Mouse (Mus musculus) kidney, postnatal 10 days (tissue): ENCODE results near the gene Mettl14.

Source experiments
- DNase-seq: peaks from one replicate; pipeline ENCODE4 v3.0.0; 2021; ENCODE audit warnings: mixed read lengths

Gene Mettl14

DNA sequence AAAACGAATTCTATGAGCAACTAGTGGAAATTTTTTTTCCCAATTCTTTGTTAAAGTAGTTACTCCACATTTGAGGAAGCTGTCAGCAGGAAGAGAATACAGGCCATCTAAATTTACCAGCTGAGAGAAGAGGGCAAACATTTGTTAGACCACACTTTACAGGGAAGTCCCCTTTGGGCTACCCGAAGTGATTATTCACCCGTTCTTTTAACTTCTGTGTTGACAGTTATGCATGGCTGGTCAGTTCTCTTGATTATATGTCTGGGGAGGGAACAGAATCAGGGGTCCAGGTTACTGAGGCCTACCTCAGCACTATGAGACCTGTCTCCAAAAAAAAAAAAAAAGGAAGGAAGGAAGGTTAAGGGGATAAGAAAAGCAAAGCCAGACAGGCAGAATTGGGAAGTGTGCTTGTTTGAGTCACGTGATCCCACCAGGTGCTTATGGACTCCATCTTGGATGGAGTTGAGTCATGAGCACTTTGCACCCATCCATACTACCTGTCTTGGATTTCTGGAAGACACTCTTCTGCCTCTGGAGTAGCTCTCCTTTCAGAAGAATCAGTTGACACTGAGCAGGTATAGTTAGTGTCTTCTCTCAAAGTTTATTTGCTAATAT, 29.4 kb downstream of the Mettl14 start:
- DNase-seq = no peak

DNA sequence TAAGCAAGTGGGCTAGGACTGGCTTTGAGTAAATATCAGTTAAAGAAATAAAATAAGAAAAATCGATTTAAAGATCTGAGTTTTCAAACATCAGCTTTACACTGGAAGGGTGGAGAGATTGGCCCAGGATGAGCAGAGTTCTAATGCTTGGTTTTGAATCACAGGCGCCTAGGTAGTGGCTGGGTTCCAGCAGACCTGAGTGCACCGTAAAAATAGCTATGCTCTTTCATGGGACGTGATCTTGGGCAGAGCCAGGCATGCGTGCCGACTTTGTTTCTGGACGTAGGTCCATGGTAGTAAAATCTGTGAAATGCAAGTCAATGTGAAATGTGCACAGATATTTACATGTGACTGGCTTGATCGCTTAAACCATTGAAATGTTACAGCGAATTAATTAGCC, 31.5 kb downstream of the Mettl14 start:
- DNase-seq = no peak

DNA sequence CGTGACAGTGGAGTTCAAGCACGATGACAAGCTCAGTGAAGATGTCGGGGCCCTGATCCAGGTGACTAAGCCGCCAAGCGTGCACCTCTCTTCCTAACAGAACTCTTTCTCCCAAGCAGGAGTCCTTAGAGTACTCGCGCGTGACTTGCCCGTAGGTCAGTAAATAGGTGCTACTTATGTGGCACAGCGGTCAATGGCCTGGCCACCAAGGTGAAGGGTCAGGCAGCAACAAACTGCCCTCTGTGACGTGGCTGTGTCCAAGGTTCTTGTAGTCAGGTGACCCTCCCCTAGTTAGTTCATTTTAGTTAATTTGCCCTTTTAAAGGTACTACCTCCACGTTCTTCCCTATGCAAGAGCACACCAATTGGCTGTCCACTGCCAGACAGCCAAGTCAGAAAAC, 32.2 kb downstream of the Mettl14 start:
- DNase-seq = no peak

DNA sequence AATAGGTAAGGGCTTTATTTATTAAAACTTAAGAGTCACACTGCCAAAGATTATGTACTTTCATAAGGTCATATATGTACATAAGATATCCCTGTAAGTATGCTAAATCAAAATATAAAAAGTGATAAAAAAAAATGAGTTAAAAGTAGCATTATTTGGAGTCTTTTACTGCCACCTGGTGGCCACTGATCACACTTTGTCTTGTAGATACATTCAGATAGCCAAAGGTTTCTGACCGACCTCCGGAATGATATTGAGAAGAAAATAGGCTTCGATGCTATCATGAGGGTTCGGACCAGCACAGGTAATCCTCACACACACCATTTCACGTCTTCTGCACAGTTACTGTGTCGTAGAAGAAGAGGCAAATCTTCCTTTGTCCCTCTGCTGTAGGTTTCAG, 32.7 kb downstream of the Mettl14 start:
- peak; percentile 74 for DNase-seq

DNA sequence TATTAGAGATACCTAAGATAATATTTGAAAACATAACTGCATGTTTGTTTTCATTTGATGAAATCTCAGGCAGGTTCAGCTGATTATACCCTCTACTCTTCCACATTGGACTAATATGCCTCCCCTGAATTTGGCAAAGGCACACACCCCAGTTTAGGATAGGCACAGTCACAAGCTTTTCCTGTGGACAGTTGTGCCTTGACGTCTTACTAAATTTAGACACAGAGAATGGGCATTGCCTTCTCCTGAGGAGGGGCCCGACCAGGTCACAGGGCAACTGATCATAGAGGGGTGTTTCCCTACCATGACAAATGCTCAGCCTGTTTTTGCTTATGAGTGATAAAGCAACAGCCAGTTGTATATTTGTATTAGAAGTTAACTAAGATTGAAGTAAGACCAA, 34.4 kb downstream of the Mettl14 start:
- DNase-seq = no peak

DNA sequence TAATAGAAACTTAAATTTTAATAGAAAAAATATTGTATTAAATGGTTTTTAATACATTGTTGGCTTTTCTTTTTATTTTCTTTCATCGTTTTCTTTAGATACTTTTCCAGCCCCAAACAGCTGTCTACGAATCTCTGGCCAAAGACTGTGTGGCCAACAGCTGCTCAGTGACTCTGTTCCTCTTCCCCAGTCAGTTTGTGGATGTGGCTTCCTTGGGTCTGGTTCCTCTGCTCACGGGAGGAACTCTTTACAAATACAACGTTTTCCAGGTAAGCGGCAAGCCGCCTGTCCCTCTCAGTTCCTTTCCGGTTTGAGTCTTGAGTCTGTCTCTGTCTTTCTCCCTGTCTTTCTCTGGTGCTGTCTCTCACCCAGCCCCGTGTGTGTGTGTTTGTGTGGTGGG, 35.3 kb downstream of the Mettl14 start:
- no peak for DNase-seq

DNA sequence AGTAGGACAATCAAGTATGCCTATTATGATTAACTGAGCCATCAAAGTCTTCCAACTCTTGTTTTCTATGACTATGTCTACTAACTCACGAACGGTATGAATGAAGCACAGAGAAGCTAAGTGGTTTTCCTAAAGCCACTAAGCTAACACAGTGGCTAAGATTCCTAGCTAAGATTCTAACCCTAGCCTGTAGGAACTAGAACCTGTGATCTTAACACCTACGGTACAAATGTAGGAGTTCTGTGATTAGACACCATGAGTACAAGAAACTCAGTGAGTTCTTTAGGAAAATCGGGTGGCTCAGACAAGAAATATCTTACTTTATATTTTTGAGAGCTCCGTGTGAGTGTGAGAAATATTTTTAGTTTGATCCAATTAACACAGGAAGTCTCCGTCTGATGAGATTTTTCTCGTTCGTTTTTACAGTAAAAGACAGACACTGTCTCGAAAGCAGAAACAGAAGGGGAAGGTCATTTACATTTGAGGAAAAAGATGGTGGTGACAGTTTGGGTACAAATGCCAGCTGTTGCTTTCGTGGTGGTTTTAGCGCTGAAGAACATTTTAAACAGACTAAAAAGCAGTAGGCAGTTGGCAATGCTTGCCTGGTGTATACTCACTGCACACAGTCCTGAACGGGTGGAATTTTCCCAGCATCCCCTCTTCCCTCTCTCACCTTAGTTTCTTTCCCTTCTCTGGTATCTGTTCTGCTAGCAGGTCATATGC, 37.7 kb downstream of the Mettl14 start:
- no peak for DNase-seq

DNA sequence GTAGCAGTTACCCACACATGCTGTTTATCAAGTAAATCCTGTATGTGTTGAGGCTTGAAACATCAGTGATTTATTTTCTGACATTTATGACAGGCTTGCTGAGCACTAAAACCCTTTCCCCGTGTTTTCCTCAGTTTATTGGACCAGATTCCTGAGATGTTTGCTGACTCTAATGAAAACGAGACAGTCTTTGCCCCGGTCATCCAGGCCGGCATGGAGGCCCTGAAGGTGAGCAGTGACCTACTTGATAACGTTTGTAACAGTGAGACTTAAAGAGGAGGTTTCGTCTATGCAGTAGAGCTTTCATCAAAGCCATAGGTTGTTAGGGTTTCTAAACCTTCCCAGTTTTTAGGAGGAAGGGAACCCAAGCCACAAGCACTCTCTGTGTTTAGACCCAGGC, 42.2 kb downstream of the Mettl14 start:
- no peak for DNase-seq

DNA sequence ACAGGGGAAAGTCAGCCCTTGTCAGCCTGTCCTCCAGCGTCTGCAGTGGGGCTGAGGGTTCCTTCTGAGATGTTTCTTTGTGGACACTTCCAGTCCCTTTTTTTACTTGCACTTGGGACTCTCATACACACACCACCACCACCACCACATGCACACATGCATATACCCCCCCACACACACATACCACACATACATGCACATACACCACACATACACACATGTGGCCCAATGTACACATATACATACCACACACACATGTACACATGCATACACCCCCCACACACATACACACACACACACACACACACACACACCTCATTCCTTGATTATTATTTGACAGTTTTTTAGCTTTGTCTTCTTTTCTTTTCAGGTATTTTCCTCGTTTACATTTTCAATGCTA, 44.9 kb downstream of the Mettl14 start:
- no peak for DNase-seq

DNA sequence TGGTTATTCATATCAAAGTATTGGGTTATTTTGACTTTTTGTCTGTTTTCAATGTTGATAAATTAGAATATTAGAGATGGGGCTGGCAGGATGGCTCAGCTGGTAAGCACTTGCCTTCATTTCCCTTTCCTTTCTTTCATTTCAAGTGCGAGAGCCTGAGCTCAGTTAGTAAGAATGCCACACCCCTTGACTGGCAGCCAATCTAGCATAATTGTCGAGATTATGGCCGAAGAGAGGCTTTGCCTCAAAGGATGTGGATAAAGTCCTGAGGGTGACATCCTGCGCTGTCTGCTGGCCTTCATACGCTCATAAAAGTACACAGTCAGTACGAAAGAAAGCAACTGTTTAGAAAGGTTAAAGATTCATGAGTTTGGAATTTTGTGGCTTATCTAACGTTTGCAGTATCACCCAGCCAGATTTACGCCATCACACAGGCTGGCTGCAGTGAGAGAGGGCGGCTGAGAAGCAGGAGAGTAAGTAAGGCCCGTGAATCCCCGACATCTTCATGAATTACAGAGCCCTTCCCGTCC, 47.2 kb downstream of the Mettl14 start:
- peak; percentile 54 for DNase-seq

DNA sequence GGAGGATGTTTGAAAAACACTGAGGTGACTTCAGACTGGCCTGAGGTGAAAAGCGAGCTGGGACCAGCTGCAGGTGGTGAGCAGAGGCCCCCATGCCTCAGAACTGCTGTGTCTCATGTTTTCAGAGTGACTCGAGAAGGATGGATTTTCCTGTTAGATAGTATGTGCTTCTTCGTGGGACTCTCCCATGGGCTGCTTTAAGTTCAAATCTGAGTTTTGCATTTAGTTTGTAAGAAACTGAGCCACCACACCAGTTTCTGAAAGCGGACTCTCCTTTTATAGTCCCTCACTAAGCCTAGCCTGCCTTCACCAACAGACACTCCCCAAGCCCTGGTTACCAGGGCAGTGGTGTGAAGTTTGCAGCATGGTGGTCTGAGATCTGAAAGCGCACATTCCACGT, 48.1 kb downstream of the Mettl14 start:
- DNase-seq = no peak

DNA sequence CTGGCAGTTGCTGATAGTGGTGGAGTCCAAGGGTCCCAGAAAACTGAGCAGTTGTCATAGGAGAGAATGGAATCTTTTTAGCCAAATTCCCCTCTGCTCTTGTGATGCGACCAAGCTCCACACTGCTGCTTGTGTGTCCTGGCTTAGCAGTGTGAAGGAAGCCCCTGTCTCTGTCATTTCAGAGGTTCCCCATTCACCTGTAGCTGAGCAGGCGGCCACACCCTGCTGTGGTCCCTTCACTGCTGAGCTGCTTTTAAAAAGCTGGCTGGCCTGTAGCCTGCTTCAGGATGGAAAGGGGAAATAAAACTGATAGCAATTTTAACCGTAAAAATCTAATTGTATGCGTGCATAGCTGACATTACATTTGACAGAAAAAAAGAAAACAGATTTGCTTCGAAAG, 49.0 kb downstream of the Mettl14 start:
- no peak for DNase-seq

DNA sequence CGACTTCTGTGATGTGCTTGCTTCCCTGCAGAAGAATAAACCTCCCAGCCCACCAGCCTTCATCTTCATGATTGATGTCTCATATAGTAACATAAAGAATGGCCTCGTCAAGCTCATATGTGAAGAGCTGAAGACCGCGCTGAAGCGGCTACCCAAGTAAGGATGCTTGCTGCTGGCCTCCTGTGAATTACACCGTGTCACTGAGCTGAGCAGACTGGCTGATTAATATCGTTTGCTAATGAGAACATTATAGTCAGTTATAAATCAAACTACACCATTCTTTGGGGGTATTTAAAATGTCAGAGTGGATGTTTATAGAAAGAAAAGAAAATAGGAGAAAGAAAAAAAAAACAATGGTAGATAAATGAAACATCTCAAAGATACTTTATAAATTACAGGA, 49.5 kb downstream of the Mettl14 start:
- DNase-seq = no peak

DNA sequence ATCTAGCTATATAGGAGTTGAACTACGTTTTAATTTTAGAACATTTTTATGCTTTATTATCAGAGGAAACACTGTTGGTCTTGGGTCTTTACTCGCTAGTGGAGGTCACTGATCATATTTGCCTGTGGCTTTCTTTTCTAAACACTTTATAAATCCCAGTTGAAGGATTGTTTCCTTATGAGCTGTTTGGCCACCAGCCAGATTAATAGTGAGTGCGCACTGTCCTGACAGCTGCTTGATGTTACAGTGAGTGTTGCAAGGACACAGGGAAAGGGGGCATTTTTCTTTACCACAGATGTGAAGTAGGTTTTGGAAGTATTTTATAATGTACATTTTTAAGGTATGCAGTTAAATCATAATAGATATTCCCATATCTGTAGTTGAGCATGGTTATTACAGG, 50.4 kb downstream of the Mettl14 start:
- DNase-seq = peak; percentile 70

DNA sequence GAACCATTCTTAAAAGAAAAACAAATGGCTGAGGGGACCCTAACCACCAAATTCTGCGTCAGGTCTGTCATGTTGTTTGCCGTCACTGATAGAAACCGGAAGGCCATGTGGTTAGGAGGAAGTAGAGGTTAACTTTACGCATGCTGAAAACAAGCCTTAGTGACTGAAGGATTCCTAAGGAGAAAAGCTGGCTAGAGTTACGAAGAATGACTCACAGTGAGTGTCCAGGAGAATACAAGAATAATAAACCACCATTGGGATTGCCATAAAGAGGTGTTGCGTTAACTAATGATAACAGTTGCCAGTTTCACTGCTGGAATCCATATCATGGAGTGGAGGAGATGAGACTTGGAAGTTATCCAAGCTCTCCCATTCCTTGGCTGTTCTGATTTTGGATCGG, 51.0 kb downstream of the Mettl14 start:
- no peak for DNase-seq

DNA sequence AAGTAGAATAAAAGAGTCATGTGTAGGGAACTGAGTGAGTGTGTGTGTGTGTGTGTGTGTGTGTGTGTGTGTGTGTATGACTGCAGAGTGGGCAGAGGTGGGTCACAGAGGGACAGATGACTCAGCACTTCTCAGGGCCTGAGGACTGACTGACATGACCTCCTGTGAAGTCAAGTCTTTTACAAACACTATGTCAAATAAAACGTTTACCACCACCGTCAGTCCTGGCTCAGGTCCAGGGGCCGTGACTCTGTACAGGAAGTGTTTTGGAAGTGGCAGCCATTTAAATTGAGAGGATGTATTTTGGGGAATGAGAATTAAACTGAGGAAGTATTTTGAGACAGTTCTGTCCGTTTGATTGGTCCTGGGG, 52.9 kb downstream of the Mettl14 start:
- DNase-seq = peak; percentile 74

DNA sequence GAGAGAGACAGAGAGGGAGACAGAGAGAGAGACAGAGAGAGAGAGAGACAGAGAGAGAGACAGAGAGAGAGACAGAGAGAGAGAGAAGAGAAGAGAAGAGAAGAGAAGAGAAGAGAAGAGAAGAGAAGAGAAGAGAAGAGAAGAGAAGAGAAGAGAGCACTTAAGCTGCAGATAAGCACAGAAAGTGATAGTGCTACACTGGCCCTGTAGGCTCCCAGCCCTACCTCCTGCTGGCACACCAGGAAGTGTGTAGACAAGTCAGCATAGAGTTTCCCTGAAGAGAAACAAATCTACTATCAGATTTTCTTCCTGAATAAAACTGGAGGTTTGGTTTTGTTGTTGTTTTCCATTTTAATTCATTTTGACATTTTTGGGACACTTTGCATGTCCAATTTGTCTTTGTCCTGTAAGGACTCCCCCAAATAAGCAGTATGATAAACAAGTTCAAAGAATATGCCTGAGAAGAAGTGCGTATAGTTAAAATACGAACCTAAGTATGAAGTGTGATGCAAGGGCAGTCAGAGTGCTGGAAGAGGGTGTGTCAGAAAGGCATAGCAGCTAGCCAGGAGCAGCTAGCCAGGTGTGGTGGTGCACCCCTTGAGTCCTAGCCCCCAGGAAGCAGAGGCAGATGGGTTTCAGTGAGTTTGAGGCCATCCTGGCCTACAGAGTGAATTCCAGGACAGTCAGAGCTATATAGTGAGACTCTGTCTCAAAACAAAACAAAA, 53.4 kb downstream of the Mettl14 start:
- no peak for DNase-seq

DNA sequence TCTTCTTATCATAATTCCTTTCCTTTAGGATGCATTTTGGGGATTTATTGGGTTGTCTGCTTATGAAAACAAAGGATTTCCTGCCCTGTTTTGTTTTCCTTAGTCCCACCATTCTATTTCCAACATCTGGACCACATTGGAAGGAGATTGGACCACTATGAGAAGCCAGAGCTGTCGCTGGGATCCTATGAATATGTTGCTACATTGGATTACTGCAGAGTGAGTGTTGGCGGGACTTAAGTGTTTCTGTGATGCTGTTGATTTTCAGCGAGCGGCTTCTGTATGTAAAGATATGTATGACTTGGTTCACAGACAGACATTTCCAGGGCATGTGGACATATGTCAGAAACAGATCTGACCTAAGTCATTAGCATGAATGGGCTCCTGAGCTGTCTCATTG, 55.7 kb downstream of the Mettl14 start:
- no peak for DNase-seq

DNA sequence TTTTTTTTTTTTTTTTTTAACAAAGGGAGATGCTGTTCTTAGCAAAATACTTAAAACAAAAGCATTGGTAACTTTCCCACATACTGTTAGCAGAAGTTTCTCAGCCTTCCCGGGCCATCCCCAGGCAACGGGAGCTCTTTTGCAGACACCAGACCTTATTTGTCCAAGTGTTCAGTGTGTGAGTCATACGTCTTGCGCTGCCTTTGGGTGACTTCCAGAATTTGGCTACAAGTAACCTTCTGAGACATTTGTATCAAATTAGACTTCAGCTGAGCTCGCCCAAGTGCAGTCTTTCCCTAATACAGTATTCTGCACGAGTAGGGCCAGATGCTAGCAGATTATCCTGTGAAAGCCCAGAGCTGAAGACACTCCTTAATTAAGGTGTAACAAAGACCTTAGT, 56.7 kb downstream of the Mettl14 start:
- peak; percentile 76 for DNase-seq

DNA sequence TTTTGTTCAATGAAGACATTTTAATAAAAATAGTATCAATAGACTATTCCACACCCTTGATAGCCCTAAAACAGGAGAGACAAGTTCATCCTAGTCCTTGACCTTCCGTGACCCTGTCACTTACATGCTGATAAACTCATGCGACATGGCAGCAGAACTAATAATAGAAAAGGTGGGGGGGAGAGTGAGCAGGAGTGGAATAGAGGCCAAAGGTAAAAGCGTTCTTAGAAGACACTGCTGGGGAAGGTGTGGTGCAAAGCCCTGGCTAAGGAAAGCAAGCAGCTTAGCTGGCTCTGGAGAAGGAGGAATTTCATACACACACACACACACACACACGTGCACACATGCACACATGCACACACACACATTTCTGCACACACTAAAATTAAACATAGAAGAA, 61.6 kb downstream of the Mettl14 start:
- DNase-seq = no peak

DNA sequence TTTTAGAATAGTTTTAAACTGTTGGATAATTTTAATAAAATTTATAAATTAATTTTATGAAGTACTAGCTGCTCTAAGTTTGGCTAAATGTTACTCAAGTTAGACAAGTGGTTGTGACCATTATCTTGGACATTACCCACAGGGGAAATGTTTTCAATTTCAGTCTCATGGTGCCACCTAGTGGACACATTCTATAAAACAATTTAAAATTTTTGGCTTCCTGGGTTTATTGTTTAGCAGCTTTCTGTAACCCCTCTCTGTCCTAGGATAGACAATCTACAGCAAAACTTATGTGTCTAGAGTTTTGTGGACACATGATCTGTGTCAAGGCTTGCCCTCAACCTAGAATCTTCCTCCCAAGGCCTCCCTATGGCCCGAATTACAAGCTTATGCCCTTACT, 63.8 kb downstream of the Mettl14 start:
- no peak for DNase-seq

DNA sequence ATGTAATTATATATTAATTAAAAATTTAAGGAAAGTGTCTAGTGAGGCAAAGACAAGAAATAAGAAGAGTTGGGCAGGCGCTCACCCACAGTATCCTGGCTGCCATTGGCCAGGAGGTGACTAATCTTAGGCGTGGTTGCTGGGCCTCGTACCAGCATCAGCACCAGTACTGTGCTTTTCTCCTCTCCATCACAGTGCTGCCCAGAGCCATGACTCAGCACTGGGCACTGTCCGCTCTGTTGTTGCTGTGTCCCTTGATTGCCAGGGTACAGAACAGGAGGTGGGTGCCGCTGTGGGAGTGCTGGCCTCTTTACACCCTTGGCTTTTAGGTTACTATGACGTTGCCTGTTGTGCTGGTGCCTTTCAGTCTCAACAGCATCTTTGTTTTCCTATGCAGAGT, 64.3 kb downstream of the Mettl14 start:
- no peak for DNase-seq

DNA sequence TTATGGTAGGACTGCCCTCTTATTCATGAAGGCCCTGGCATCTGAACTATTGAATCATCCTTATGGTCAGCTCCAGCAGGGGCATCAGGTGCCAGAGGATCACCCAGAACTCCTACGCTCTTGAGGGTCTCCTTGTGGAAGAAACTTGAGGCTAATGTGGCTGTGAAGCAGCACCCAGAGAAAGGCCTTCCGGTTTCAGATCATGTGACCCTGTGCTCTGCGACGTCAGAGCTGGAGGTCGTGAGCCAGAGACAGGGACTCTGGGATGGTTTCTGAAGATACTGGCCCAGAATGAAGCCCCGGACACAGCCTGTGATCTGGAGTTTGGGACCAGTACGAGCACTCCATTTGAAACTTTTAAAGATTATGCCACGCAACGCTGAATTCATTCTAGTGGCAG, 65.6 kb downstream of the Mettl14 start:
- no peak for DNase-seq
